Mouse (Mus musculus): ENCODE measurements around the gene Hmg20a. TPM values are rescaled to one million over a fixed set of nuclear protein-coding genes. Genes with fewer than 3 reads are reported as not detected.

Gene Hmg20a
- polyA plus RNA-seq, 1 experiment: 40.3 TPM

GRCm38 (mm10) chr9:56508835-56509451 is 90.5 kb downstream of the Hmg20a start:
- Histone ChIP-seq H3K4me1 (ENCODE audit: control insufficient read depth, insufficient read depth, low read length) (peaks cover 24% of the 10 kb centered on the region), H3K27ac (ENCODE audit: insufficient read depth, low read depth, low read length) (peak overlapping the region; percentile 13), H3K4me3 (ENCODE audit: insufficient read depth, low read length) (no peak overlapping the region)
- TF ChIP-seq POLR2A (IDR thresholded peaks at IDR 0.05; ENCODE audit: borderline replicate concordance, low read depth, low read length): no peak
- TF ChIP-seq CTCF (IDR thresholded peaks at IDR 0.05; ENCODE audit: low read depth, low read length): no peak

GRCm38 (mm10) chr9:56510281-56510680 is 91.9 kb downstream of the Hmg20a start:
- TF ChIP-seq CTCF (IDR thresholded peaks at IDR 0.05; ENCODE audit: low read depth, low read length): no peak
- TF ChIP-seq POLR2A (IDR thresholded peaks at IDR 0.05; ENCODE audit: borderline replicate concordance, low read depth, low read length): no peak

GRCm38 (mm10) chr9:56512486-56512885 is 94.1 kb downstream of the Hmg20a start:
- TF ChIP-seq POLR2A (IDR thresholded peaks at IDR 0.05; ENCODE audit: borderline replicate concordance, low read depth, low read length): no peak
- no peak for TF ChIP-seq CTCF (IDR thresholded peaks at IDR 0.05; ENCODE audit: low read depth, low read length)
- Histone ChIP-seq H3K4me1 (ENCODE audit: control insufficient read depth, insufficient read depth, low read length) (peaks cover 13% of the 10 kb centered on the region), H3K4me3 (ENCODE audit: insufficient read depth, low read length) (no peak overlapping the region), H3K27ac (ENCODE audit: insufficient read depth, low read depth, low read length) (no peak overlapping the region)

More at GRCm38 (mm10) chr9:56510281-56510680, 91.9 kb downstream of the Hmg20a start:
- Histone ChIP-seq H3K4me3 (ENCODE audit: insufficient read depth, low read length) (no peak overlapping the region), H3K4me1 (ENCODE audit: control insufficient read depth, insufficient read depth, low read length) (peaks cover 20% of the 10 kb centered on the region), H3K27ac (ENCODE audit: insufficient read depth, low read depth, low read length) (no peak overlapping the region)

GRCm38 (mm10) chr9:56515110-56515509 is 96.7 kb downstream of the Hmg20a start:
- Histone ChIP-seq H3K27ac (ENCODE audit: insufficient read depth, low read depth, low read length) (no peak overlapping the region), H3K4me3 (ENCODE audit: insufficient read depth, low read length) (no peak overlapping the region), H3K4me1 (ENCODE audit: control insufficient read depth, insufficient read depth, low read length) (no peaks in the 10 kb centered on the region)
- TF ChIP-seq CTCF (IDR thresholded peaks at IDR 0.05; ENCODE audit: low read depth, low read length) (no peak), POLR2A (IDR thresholded peaks at IDR 0.05; ENCODE audit: borderline replicate concordance, low read depth, low read length) (no peak)

GRCm38 (mm10) chr9:56516219-56516618 is 97.8 kb downstream of the Hmg20a start:
- no peak overlapping the region for H3K4me3 ChIP-seq (ENCODE audit: insufficient read depth, low read length)
- TF ChIP-seq POLR2A (IDR thresholded peaks at IDR 0.05; ENCODE audit: borderline replicate concordance, low read depth, low read length) (no peak), CTCF (IDR thresholded peaks at IDR 0.05; ENCODE audit: low read depth, low read length) (no peak)
- H3K4me1 ChIP-seq (ENCODE audit: control insufficient read depth, insufficient read depth, low read length): no peaks in the 10 kb centered on the region
- no peak overlapping the region for H3K27ac ChIP-seq (ENCODE audit: insufficient read depth, low read depth, low read length)

- TF ChIP-seq POLR2A (IDR thresholded peaks at IDR 0.05; ENCODE audit: borderline replicate concordance, low read depth, low read length) (no peak), CTCF (IDR thresholded peaks at IDR 0.05; ENCODE audit: low read depth, low read length) (no peak)
- Histone ChIP-seq H3K4me3 (ENCODE audit: insufficient read depth, low read length) (no peak overlapping the region), H3K4me1 (ENCODE audit: control insufficient read depth, insufficient read depth, low read length) (no peaks in the 10 kb centered on the region), H3K27ac (ENCODE audit: insufficient read depth, low read depth, low read length) (no peak overlapping the region)
Measured at GRCm38 (mm10) chr9:56516692-56517263, 98.4 kb downstream of the Hmg20a start.

GRCm38 (mm10) chr9:56522281-56522680 is 103.9 kb downstream of the Hmg20a start:
- TF ChIP-seq CTCF (IDR thresholded peaks at IDR 0.05; ENCODE audit: low read depth, low read length) (no peak), POLR2A (IDR thresholded peaks at IDR 0.05; ENCODE audit: borderline replicate concordance, low read depth, low read length) (no peak)
- H3K27ac ChIP-seq (ENCODE audit: insufficient read depth, low read depth, low read length): no peak overlapping the region
- H3K4me3 ChIP-seq (ENCODE audit: insufficient read depth, low read length): no peak overlapping the region
- no peaks in the 10 kb centered on the region for H3K4me1 ChIP-seq (ENCODE audit: control insufficient read depth, insufficient read depth, low read length)

- H3K27ac ChIP-seq (ENCODE audit: insufficient read depth, low read depth, low read length): no peak overlapping the region
- no peak for TF ChIP-seq POLR2A (IDR thresholded peaks at IDR 0.05; ENCODE audit: borderline replicate concordance, low read depth, low read length)
- no peak for TF ChIP-seq CTCF (IDR thresholded peaks at IDR 0.05; ENCODE audit: low read depth, low read length)
- H3K4me3 ChIP-seq (ENCODE audit: insufficient read depth, low read length): no peak overlapping the region
- H3K4me1 ChIP-seq (ENCODE audit: control insufficient read depth, insufficient read depth, low read length): no peaks in the 10 kb centered on the region
Measured at GRCm38 (mm10) chr9:56527951-56528350, 109.5 kb downstream of the Hmg20a start.

- Histone ChIP-seq H3K27ac (ENCODE audit: insufficient read depth, low read depth, low read length) (no peak overlapping the region), H3K4me1 (ENCODE audit: control insufficient read depth, insufficient read depth, low read length) (no peaks in the 10 kb centered on the region), H3K4me3 (ENCODE audit: insufficient read depth, low read length) (no peak overlapping the region)
- TF ChIP-seq CTCF (IDR thresholded peaks at IDR 0.05; ENCODE audit: low read depth, low read length) (no peak), POLR2A (IDR thresholded peaks at IDR 0.05; ENCODE audit: borderline replicate concordance, low read depth, low read length) (no peak)
Measured at GRCm38 (mm10) chr9:56531991-56532390, 113.6 kb downstream of the Hmg20a start.

GRCm38 (mm10) chr9:56533916-56534315 is 115.5 kb downstream of the Hmg20a start:
- Histone ChIP-seq H3K4me3 (ENCODE audit: insufficient read depth, low read length) (no peak overlapping the region), H3K4me1 (ENCODE audit: control insufficient read depth, insufficient read depth, low read length) (no peaks in the 10 kb centered on the region), H3K27ac (ENCODE audit: insufficient read depth, low read depth, low read length) (no peak overlapping the region)
- TF ChIP-seq POLR2A (IDR thresholded peaks at IDR 0.05; ENCODE audit: borderline replicate concordance, low read depth, low read length) (no peak), CTCF (IDR thresholded peaks at IDR 0.05; ENCODE audit: low read depth, low read length) (no peak)

All from bone marrow macrophage, adult 2 months (primary cell).